ENCODE assay signal across 18 mouse cellular contexts in the genomic region with DNA sequence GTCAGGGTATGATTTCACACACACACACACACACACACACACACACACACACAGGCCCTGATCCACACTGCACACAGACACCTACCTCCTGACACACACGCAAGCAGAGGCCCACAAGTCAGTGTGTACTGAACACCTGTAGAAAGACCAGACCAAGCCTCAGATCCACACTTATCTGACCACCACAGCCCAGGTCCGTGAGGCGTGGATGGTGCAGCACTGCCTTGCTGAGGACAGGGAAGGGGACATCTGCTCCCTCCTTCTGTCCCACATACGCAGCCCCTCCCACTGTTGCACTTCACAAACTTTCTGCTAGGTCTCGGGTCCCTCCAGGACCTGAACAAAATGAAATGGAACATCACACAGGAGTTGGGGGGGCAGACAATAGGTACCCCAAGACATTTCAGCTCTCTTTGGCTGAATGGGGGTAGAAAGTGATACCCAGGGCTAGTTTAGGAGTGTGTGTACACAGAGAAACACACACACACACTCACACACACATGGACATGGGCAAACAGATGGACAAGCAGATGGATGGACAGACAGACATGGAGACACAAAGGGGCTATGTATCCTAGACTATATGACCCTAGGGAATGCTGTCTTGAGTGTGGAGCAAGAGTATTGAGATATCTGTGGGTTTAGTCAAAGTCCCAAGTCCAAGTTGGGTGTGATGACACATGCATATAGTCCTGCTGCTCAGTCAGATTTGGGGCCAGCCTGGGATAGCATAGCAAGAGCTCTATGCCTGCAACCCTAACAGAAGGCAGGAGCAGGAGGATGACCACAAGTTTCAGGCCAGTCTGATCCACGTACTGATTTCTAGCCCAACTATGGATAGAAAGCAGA. TPM values are rescaled to one million over a fixed set of nuclear protein-coding genes. Genes with fewer than 3 reads are reported as not detected.
DNase-seq lines count a peak whose midpoint lies in the region; ATAC-seq and TF ChIP-seq lines count a peak whose summit lies in the region.
"Had no signal": no experiment of that assay in that cellular context is flagged by ENCODE, and none has a peak within 500 bp of the region (broad histone marks: within the 10 kb centered on the region; RNA-seq: fewer than 3 reads in every experiment).

No protein-coding gene starts in this region.

- no peak overlapping the region for H3K9ac ChIP-seq in heart, embryonic 16.5 days (ENCODE audit: low read length)
- H3K9ac ChIP-seq in limb, embryonic 13.5 days, result peak overlapping the region; percentile 50; the same call in 1 of the 2 replicates
- H3K9ac ChIP-seq: hindbrain, embryonic 15.5 days; midbrain, embryonic 12.5 days had no signal

- peak overlapping the region; percentile 45; the same call in 1 of the 2 replicates for H3K27ac ChIP-seq in cerebellum, adult 2 months (ENCODE audit: insufficient read depth, low read length)
- no peak overlapping the region for H3K27ac ChIP-seq in heart, embryonic 16.5 days (ENCODE audit: low read length)
- no peak overlapping the region for H3K27ac ChIP-seq in limb, embryonic 13.5 days
- H3K27ac ChIP-seq: hindbrain, embryonic 15.5 days; midbrain, embryonic 12.5 days had no signal

- DNase-seq in cerebellum, adult 2 months, result no peak
- no peak for DNase-seq in heart, postnatal 10 days
- DNase-seq in 3T3-L1 (ENCODE audit: low read depth, low spot score), result peak; percentile 73
- DNase-seq in cerebellum, postnatal 10 days, result no peak
- no peak for DNase-seq in spleen, adult 18-20 months
- DNase-seq: gastrocnemius, postnatal 14 days; kidney, adult 8-10 months; kidney, postnatal 4 days; lung, postnatal 14 days; retina, postnatal 1 day; thymus, adult 2 months had no signal

- TF ChIP-seq CTCF in cerebellum, adult 2 months (IDR thresholded peaks at IDR 0.05; ENCODE audit: borderline replicate concordance, insufficient read depth, low read depth, low read length), result no peak

- no peaks in the 10 kb centered on the region for H3K27me3 ChIP-seq in cerebellum, adult 2 months (ENCODE audit: control insufficient read depth, insufficient read depth, low read length)
- H3K27me3 ChIP-seq in heart, embryonic 16.5 days (ENCODE audit: control insufficient read depth, insufficient read depth, low read length), result no peaks in the 10 kb centered on the region; the same call in 1 of the 2 replicates
- H3K27me3 ChIP-seq in limb, embryonic 13.5 days, result peaks cover 9% of the 10 kb centered on the region; the same call in 1 of the 2 replicates

- WGBS in cerebellum, adult 2 months, result 38% methylated on average over 6 of the region's 6 CpGs
- 78% methylated on average over 6 of the region's 6 CpGs for WGBS in heart, embryonic 16.5 days
- 75% methylated on average over 6 of the region's 6 CpGs for WGBS in limb, embryonic 13.5 days

- 0 out of 2 replicates have a peak, but pooled peaks cover 2% of the 10 kb centered on the region for H3K36me3 ChIP-seq in heart, embryonic 16.5 days (ENCODE audit: control insufficient read depth, insufficient read depth)
- H3K36me3 ChIP-seq in limb, embryonic 13.5 days, result peaks cover 50% of the 10 kb centered on the region
- H3K36me3 ChIP-seq: hindbrain, embryonic 15.5 days; midbrain, embryonic 12.5 days had no signal

- H3K4me3 ChIP-seq in cerebellum, adult 2 months (replicated peaks; ENCODE audit: insufficient read depth, low read depth, low read length), result no peak overlapping the region
- no peak overlapping the region for H3K4me3 ChIP-seq in heart, embryonic 16.5 days (ENCODE audit: low read length)
- no peak overlapping the region for H3K4me3 ChIP-seq in limb, embryonic 13.5 days
- H3K4me3 ChIP-seq: hindbrain, embryonic 15.5 days; left cerebral cortex, adult 2 months; midbrain, embryonic 12.5 days had no signal

- ATAC-seq in cerebellum, adult (ENCODE audit: insufficient number of reproducible peaks, low FRiP score, low TSS enrichment), result no peak
- peak; percentile 39; the same call in 1 of the 2 replicates for ATAC-seq in heart, embryonic 16.5 days (replicated peaks; ENCODE audit: extremely low read depth, insufficient read depth, low FRiP score)
- ATAC-seq in limb, embryonic 13.5 days (ENCODE audit: low FRiP score, low read depth), result no peak
- ATAC-seq: activated CD4-positive, CD25-positive, alpha-beta regulatory T cell, adult 4 months had no signal

- no peaks in the 10 kb centered on the region for H3K9me3 ChIP-seq in heart, embryonic 16.5 days (replicated peaks; ENCODE audit: control insufficient read depth, low read length)
- no peaks in the 10 kb centered on the region for H3K9me3 ChIP-seq in limb, embryonic 13.5 days
- H3K9me3 ChIP-seq: hindbrain, embryonic 15.5 days; midbrain, embryonic 12.5 days had no signal

- no peak overlapping the region for H3K4me2 ChIP-seq in heart, embryonic 16.5 days (ENCODE audit: low read depth, low read length)
- no peak overlapping the region for H3K4me2 ChIP-seq in limb, embryonic 13.5 days (replicated peaks)
- H3K4me2 ChIP-seq: hindbrain, embryonic 15.5 days; midbrain, embryonic 12.5 days had no signal

- no peak for TF ChIP-seq POLR2A in cerebellum, adult 2 months (IDR thresholded peaks at IDR 0.05; ENCODE audit: borderline replicate concordance, insufficient read depth, low read length)

- intact Hi-C loops in heart, postnatal 10 days (cut with DNase I), result no loop called here

- peaks cover 59% of the 10 kb centered on the region for H3K4me1 ChIP-seq in cerebellum, adult 2 months (ENCODE audit: control insufficient read depth, insufficient read depth, low read length)
- peaks cover 11% of the 10 kb centered on the region for H3K4me1 ChIP-seq in heart, embryonic 16.5 days (ENCODE audit: control insufficient read depth, insufficient read depth, low read length)
- H3K4me1 ChIP-seq in limb, embryonic 13.5 days, result peaks cover 77% of the 10 kb centered on the region

RNA-seq across cellular contexts. Expression of a gene that starts 30.2 kb away (rescaled TPM):
- polyA plus RNA-seq in cerebellum, adult 2 months (2012; rRNA removed), result 0.27 and 0.33 TPM in 2 replicates
- polyA plus RNA-seq in heart, embryonic 16.5 days (2015; fragmentation: Nextera tagmentation; extraction: Ambion mirVana), result 3.1 and 4.7 TPM in 2 replicates
- total RNA-seq in heart, postnatal 10 days (2021), result under 1 TPM; 0.50 to 0.89 TPM
- polyA plus RNA-seq in limb, embryonic 13.5 days (2015; fragmentation: Nextera tagmentation; extraction: Ambion mirVana), result 7.1 and 9.8 TPM in 2 replicates
- total RNA-seq: left cerebral cortex, adult 2 months had no signal

RNA-seq across cellular contexts. Expression of a gene that starts 47.2 kb away (rescaled TPM):
- 98.5 and 105 TPM in 2 replicates for polyA plus RNA-seq in cerebellum, adult 2 months (2012; rRNA removed)
- 12.7 and 15.9 TPM in 2 replicates for polyA plus RNA-seq in heart, embryonic 16.5 days (2015; fragmentation: Nextera tagmentation; extraction: Ambion mirVana)
- 100 to 1,000 TPM; 256 to 266 TPM for total RNA-seq in heart, postnatal 10 days (2021)
- 46.9 and 48.0 TPM in 2 replicates for polyA plus RNA-seq in limb, embryonic 13.5 days (2015; fragmentation: Nextera tagmentation; extraction: Ambion mirVana)

RNA-seq across cellular contexts. Expression of a gene that starts 51.7 kb away (rescaled TPM):
- 1.7 TPM in 2 replicates for polyA plus RNA-seq in cerebellum, adult 2 months (2012; rRNA removed)
- polyA plus RNA-seq in heart, embryonic 16.5 days (2015; fragmentation: Nextera tagmentation; extraction: Ambion mirVana), result 10.2 and 12.0 TPM in 2 replicates
- 1 to 10 TPM; 8.4 to 9.1 TPM for total RNA-seq in heart, postnatal 10 days (2021)
- polyA plus RNA-seq in limb, embryonic 13.5 days (2015; fragmentation: Nextera tagmentation; extraction: Ambion mirVana), result 4.1 and 4.9 TPM in 2 replicates
